Mouse (Mus musculus) hindbrain, embryonic 16.5 days (tissue): ENCODE results near the gene Ryr3. TPM values are rescaled to one million over a fixed set of nuclear protein-coding genes. Genes with fewer than 3 reads are reported as not detected.

Source experiments
- ATAC-seq: fragments of 200-750 bp; cut with Nextera tagmentation; 2 replicates; pipeline ENCODE4 v1.8.0; 2017; ENCODE audit warnings: moderate TSS enrichment, moderate library complexity
- H3K27ac ChIP-seq: fragments of 300-500 bp; sonication (generic); 2 replicates; pipeline ENCODE4 v1.5.1; 2014; ENCODE audit warnings: low read depth, mild to moderate bottlenecking, control low read depth, low read length, moderate library complexity
- H3K27me3 ChIP-seq: fragments of 300-500 bp; sonication (generic); replicated peaks from 2 replicates; pipeline ENCODE4 v1.6.1; 2014; ENCODE audit warnings: low read length; ENCODE audit not compliant: control insufficient read depth, insufficient read depth
- H3K36me3 ChIP-seq: fragments of 300-500 bp; sonication (generic); 2 replicates; pipeline ENCODE4 v1.6.1; 2014; ENCODE audit warnings: mild to moderate bottlenecking, low read length, moderate library complexity, mixed read lengths; ENCODE audit not compliant: control insufficient read depth, insufficient read depth
- H3K4me1 ChIP-seq: fragments of 300-500 bp; sonication (generic); 2 replicates; pipeline ENCODE4 v1.6.1; 2014; ENCODE audit warnings: low read depth, low read length; ENCODE audit not compliant: control insufficient read depth, insufficient read depth
- H3K4me2 ChIP-seq: fragments of 300-500 bp; sonication (generic); 2 replicates; pipeline ENCODE4 v1.6.1; 2014; ENCODE audit warnings: mild to moderate bottlenecking, low read length, control low read depth, moderate library complexity
- H3K4me3 ChIP-seq: fragments of 300-500 bp; sonication (generic); 2 replicates; pipeline ENCODE4 v1.5.1; 2014; ENCODE audit warnings: mild to moderate bottlenecking, low read length, control low read depth, moderate library complexity
- H3K9ac ChIP-seq: fragments of 300-500 bp; sonication (generic); 2 replicates; pipeline ENCODE4 v1.6.1; 2014; ENCODE audit warnings: low read depth, mild to moderate bottlenecking, control low read depth, low read length, moderate library complexity
- H3K9me3 ChIP-seq: fragments of 300-500 bp; sonication (generic); 2 replicates; pipeline ENCODE4 v1.6.1; 2014; ENCODE audit warnings: mild to moderate bottlenecking, low read length, moderate library complexity; ENCODE audit not compliant: control insufficient read depth
- WGBS: fragments of 180-500 bp; shearing (Covaris S2); extraction: QIAGEN DNeasy Blood & Tissue Kit; methylation state at CpG from one replicate; pipeline ENCODE4 v1.1.7; 2014; 5-methylcytosine and 5-hydroxymethylcytosine counted together
- polyA plus RNA-seq: library from polyadenylated mRNA; unstranded; fragments of >200 nt; fragmentation: Nextera tagmentation; extraction: Ambion mirVana; gene quantifications from 2 replicates; pipeline ENCODE4 v1.2.1, GENCODE M21; 2015

Ryr3 gene
- polyA plus RNA-seq, 1 experiment from 2014 or later: 7.6 TPM

- ATAC-seq: no peak
- Histone ChIP-seq H3K9ac (no peak overlapping the region), H3K36me3 (0 out of 2 replicates have a peak, but pooled peaks cover 4% of the 10 kb centered on the region), H3K27me3 (no peaks in the 10 kb centered on the region), H3K4me2 (no peak overlapping the region), H3K9me3 (no peaks in the 10 kb centered on the region), H3K4me3 (no peak overlapping the region), H3K27ac (no peak overlapping the region), H3K4me1 (no peaks in the 10 kb centered on the region)
- WGBS: 75% methylated on average over 11 of the region's 11 CpGs
Observed at GRCm38 (mm10) chr2:112630669-112631068, 586.2 kb downstream of the Ryr3 start.

- Histone ChIP-seq H3K4me3 (no peak overlapping the region), H3K9me3 (no peaks in the 10 kb centered on the region), H3K4me2 (no peak overlapping the region), H3K27ac (no peak overlapping the region), H3K36me3 (no peaks in the 10 kb centered on the region), H3K27me3 (no peaks in the 10 kb centered on the region), H3K9ac (no peak overlapping the region), H3K4me1 (no peaks in the 10 kb centered on the region)
- WGBS: 91% methylated on average over 3 of the region's 3 CpGs
- ATAC-seq: no peak
Observed at GRCm38 (mm10) chr2:112625156-112625555, 591.7 kb downstream of the Ryr3 start.

GRCm38 (mm10) chr2:112617206-112617605 is 599.7 kb downstream of the Ryr3 start:
- no peak overlapping the region for H3K4me2 ChIP-seq
- no peak overlapping the region for H3K27ac ChIP-seq
- no peaks in the 10 kb centered on the region for H3K9me3 ChIP-seq
- no peak overlapping the region for H3K9ac ChIP-seq
- WGBS: 21% methylated on average over 3 of the region's 3 CpGs
- H3K36me3 ChIP-seq: no peaks in the 10 kb centered on the region
- H3K4me1 ChIP-seq: no peaks in the 10 kb centered on the region
- no peaks in the 10 kb centered on the region for H3K27me3 ChIP-seq
- no peak overlapping the region for H3K4me3 ChIP-seq
- no peak for ATAC-seq

GRCm38 (mm10) chr2:112614375-112614774 is 602.5 kb downstream of the Ryr3 start:
- Histone ChIP-seq H3K36me3 (no peaks in the 10 kb centered on the region), H3K4me3 (no peak overlapping the region), H3K9me3 (no peaks in the 10 kb centered on the region; the same call in 1 of the 2 replicates), H3K27ac (no peak overlapping the region), H3K4me2 (no peak overlapping the region), H3K9ac (no peak overlapping the region), H3K27me3 (no peaks in the 10 kb centered on the region), H3K4me1 (no peaks in the 10 kb centered on the region)
- WGBS: 89% methylated on average over 7 of the region's 7 CpGs
- ATAC-seq: no peak

- no peaks in the 10 kb centered on the region for H3K27me3 ChIP-seq
- H3K4me3 ChIP-seq: no peak overlapping the region
- no peak for ATAC-seq
- H3K9ac ChIP-seq: no peak overlapping the region
- 84% methylated on average over 3 of the region's 3 CpGs for WGBS
- no peak overlapping the region for H3K4me2 ChIP-seq
- no peaks in the 10 kb centered on the region for H3K36me3 ChIP-seq
- H3K27ac ChIP-seq: no peak overlapping the region
- H3K4me1 ChIP-seq: no peaks in the 10 kb centered on the region
- H3K9me3 ChIP-seq: no peaks in the 10 kb centered on the region; the same call in 1 of the 2 replicates
Observed at GRCm38 (mm10) chr2:112612628-112613027, 604.3 kb downstream of the Ryr3 start.

- H3K9me3 ChIP-seq: no peaks in the 10 kb centered on the region; the same call in 1 of the 2 replicates
- H3K4me1 ChIP-seq: no peaks in the 10 kb centered on the region
- H3K4me2 ChIP-seq: no peak overlapping the region
- no peaks in the 10 kb centered on the region for H3K27me3 ChIP-seq
- no peak overlapping the region for H3K9ac ChIP-seq
- ATAC-seq: no peak
- H3K27ac ChIP-seq: no peak overlapping the region
- H3K4me3 ChIP-seq: no peak overlapping the region
- no peaks in the 10 kb centered on the region for H3K36me3 ChIP-seq
- WGBS: 84% methylated on average over 3 of the region's 3 CpGs
Observed at GRCm38 (mm10) chr2:112606536-112606935, 610.4 kb downstream of the Ryr3 start.

- Histone ChIP-seq H3K4me2 (no peak overlapping the region), H3K4me1 (no peaks in the 10 kb centered on the region; the same call in 1 of the 2 replicates), H3K9me3 (no peaks in the 10 kb centered on the region), H3K9ac (no peak overlapping the region), H3K27ac (no peak overlapping the region), H3K4me3 (no peak overlapping the region), H3K27me3 (no peaks in the 10 kb centered on the region), H3K36me3 (no peaks in the 10 kb centered on the region)
- 71% methylated on average over 8 of the region's 8 CpGs for WGBS
- no peak for ATAC-seq
Observed at GRCm38 (mm10) chr2:112602487-112602886, 614.4 kb downstream of the Ryr3 start.

- Histone ChIP-seq H3K9ac (no peak overlapping the region), H3K27ac (no peak overlapping the region), H3K36me3 (no peaks in the 10 kb centered on the region), H3K4me3 (no peak overlapping the region), H3K4me2 (no peak overlapping the region), H3K27me3 (no peaks in the 10 kb centered on the region), H3K4me1 (no peaks in the 10 kb centered on the region; the same call in 1 of the 2 replicates), H3K9me3 (no peaks in the 10 kb centered on the region)
- peak; percentile 81; the same call in 1 of the 2 replicates for ATAC-seq
- 52% methylated on average over 10 of the region's 10 CpGs for WGBS
Observed at GRCm38 (mm10) chr2:112600222-112600621, 616.7 kb downstream of the Ryr3 start.

- Histone ChIP-seq H3K4me3 (no peak overlapping the region), H3K9ac (no peak overlapping the region), H3K27ac (no peak overlapping the region), H3K4me1 (no peaks in the 10 kb centered on the region; the same call in 1 of the 2 replicates), H3K4me2 (no peak overlapping the region), H3K9me3 (no peaks in the 10 kb centered on the region), H3K27me3 (no peaks in the 10 kb centered on the region), H3K36me3 (no peaks in the 10 kb centered on the region)
- WGBS: 83% methylated on average over 1 of the region's 1 CpGs
- no peak for ATAC-seq
Observed at GRCm38 (mm10) chr2:112597064-112597463, 619.8 kb downstream of the Ryr3 start.

GRCm38 (mm10) chr2:112596415-112596814 is 620.5 kb downstream of the Ryr3 start:
- no peaks in the 10 kb centered on the region for H3K36me3 ChIP-seq
- H3K27me3 ChIP-seq: no peaks in the 10 kb centered on the region
- no peak for ATAC-seq
- H3K27ac ChIP-seq: no peak overlapping the region
- no peak overlapping the region for H3K4me2 ChIP-seq
- no peak overlapping the region for H3K9ac ChIP-seq
- no peaks in the 10 kb centered on the region for H3K9me3 ChIP-seq
- no peak overlapping the region for H3K4me3 ChIP-seq
- no peaks in the 10 kb centered on the region; the same call in 1 of the 2 replicates for H3K4me1 ChIP-seq
- 84% methylated on average over 5 of the region's 5 CpGs for WGBS
